Mouse (Mus musculus) kidney, embryonic 16.5 days (tissue): ENCODE measurements at regions not wholly inside any gene's neighbourhood (a gene's known extent, or its start where the extent isn't known, plus 50 kb on each side); places are given as distances from the start of the nearest gene placed in this dataset.

ENCODE experiments used
- ATAC-seq: fragments of 200-750 bp; cut with Nextera tagmentation; 2 replicates; pipeline ENCODE4 v1.8.0; 2017; ENCODE audit warnings: moderate TSS enrichment; ENCODE audit not compliant: low FRiP score, low TSS enrichment
- H3K27ac ChIP-seq: fragments of 300-500 bp; sonication (generic); 2 replicates; pipeline ENCODE4 v1.5.1; 2014; ENCODE audit warnings: low read length
- H3K27me3 ChIP-seq: fragments of 300-500 bp; sonication (generic); 2 replicates; pipeline ENCODE4 v1.6.1; 2014; ENCODE audit warnings: low read length, control low read depth, mixed read lengths; ENCODE audit not compliant: insufficient read depth
- H3K36me3 ChIP-seq: fragments of 300-500 bp; sonication (generic); 2 replicates; pipeline ENCODE4 v1.6.1; 2014; ENCODE audit warnings: low read length, control low read depth, mixed read lengths; ENCODE audit not compliant: insufficient read depth
- H3K4me1 ChIP-seq: fragments of 300-500 bp; sonication (generic); 2 replicates; pipeline ENCODE4 v1.6.1; 2014; ENCODE audit warnings: low read length, control low read depth, mixed read lengths; ENCODE audit not compliant: insufficient read depth
- H3K4me2 ChIP-seq: fragments of 300-500 bp; sonication (generic); replicated peaks from 2 replicates; pipeline ENCODE4 v1.6.1; 2014; ENCODE audit warnings: low read depth, low read length
- H3K4me3 ChIP-seq: fragments of 300-500 bp; sonication (generic); 2 replicates; pipeline ENCODE4 v1.5.1; 2014; ENCODE audit warnings: mild to moderate bottlenecking, low read length
- H3K9ac ChIP-seq: fragments of 300-500 bp; sonication (generic); replicated peaks from 2 replicates; pipeline ENCODE4 v1.6.1; 2014; ENCODE audit warnings: low read length
- H3K9me3 ChIP-seq: fragments of 300-500 bp; sonication (generic); 2 replicates; pipeline ENCODE4 v1.6.1; 2016; ENCODE audit warnings: low read length, control low read depth
- WGBS: fragments of 180-500 bp; shearing (Covaris S2); extraction: QIAGEN DNeasy Blood & Tissue Kit; methylation state at CpG from one replicate; pipeline ENCODE4 v1.1.7; 2014; 5-methylcytosine and 5-hydroxymethylcytosine counted together

GRCm38 (mm10) chr1:42777416-42777815 is 73.6 kb upstream of the Mrps9 start:
- Histone ChIP-seq H3K4me2 (no peak overlapping the region), H3K9me3 (no peaks in the 10 kb centered on the region), H3K27me3 (0 out of 2 replicates have a peak, but pooled peaks cover 2% of the 10 kb centered on the region), H3K4me1 (peaks cover 23% of the 10 kb centered on the region), H3K4me3 (no peak overlapping the region), H3K36me3 (no peaks in the 10 kb centered on the region), H3K9ac (no peak overlapping the region), H3K27ac (no peak overlapping the region)
- no peak for ATAC-seq
- 73% methylated on average over 1 of the region's 1 CpGs for WGBS

GRCm38 (mm10) chr1:42779761-42780160 is 71.3 kb upstream of the Mrps9 start:
- no peak overlapping the region for H3K4me3 ChIP-seq
- no peaks in the 10 kb centered on the region for H3K36me3 ChIP-seq
- H3K27ac ChIP-seq = no peak overlapping the region
- H3K9me3 ChIP-seq = no peaks in the 10 kb centered on the region
- 25% methylated on average over 5 of the region's 5 CpGs for WGBS
- H3K9ac ChIP-seq = no peak overlapping the region
- H3K4me1 ChIP-seq = peaks cover 16% of the 10 kb centered on the region
- no peak for ATAC-seq
- no peak overlapping the region for H3K4me2 ChIP-seq
- 0 out of 2 replicates have a peak, but pooled peaks cover 2% of the 10 kb centered on the region for H3K27me3 ChIP-seq

GRCm38 (mm10) chr1:42780266-42780665 is 70.8 kb upstream of the Mrps9 start:
- no peak for ATAC-seq
- Histone ChIP-seq H3K27me3 (0 out of 2 replicates have a peak, but pooled peaks cover 2% of the 10 kb centered on the region), H3K4me2 (peak overlapping the region; percentile 46), H3K9me3 (no peaks in the 10 kb centered on the region), H3K9ac (no peak overlapping the region), H3K36me3 (no peaks in the 10 kb centered on the region), H3K4me1 (peaks cover 16% of the 10 kb centered on the region), H3K4me3 (peak overlapping the region; percentile 14; the same call in 1 of the 2 replicates), H3K27ac (0 out of 2 replicates have a peak overlapping the region, but pooled peaks have one; percentile 44)
- 35% methylated on average over 15 of the region's 15 CpGs for WGBS

- 69% methylated on average over 8 of the region's 8 CpGs for WGBS
- peaks cover 16% of the 10 kb centered on the region for H3K4me1 ChIP-seq
- ATAC-seq = no peak
These were observed 69.5 kb upstream of the Mrps9 start for GRCm38 (mm10) chr1:42781533-42781932.

GRCm38 (mm10) chr1:42783072-42783672 is 67.9 kb upstream of the Mrps9 start:
- 69% methylated on average over 7 of the region's 7 CpGs for WGBS
- no peak overlapping the region for H3K27ac ChIP-seq
- H3K9ac ChIP-seq = no peak overlapping the region
- 0 out of 2 replicates have a peak, but pooled peaks cover 2% of the 10 kb centered on the region for H3K27me3 ChIP-seq
- no peaks in the 10 kb centered on the region for H3K9me3 ChIP-seq
- H3K4me1 ChIP-seq = peaks cover 16% of the 10 kb centered on the region
- H3K36me3 ChIP-seq = no peaks in the 10 kb centered on the region
- ATAC-seq = no peak
- no peak overlapping the region for H3K4me2 ChIP-seq
- H3K4me3 ChIP-seq = no peak overlapping the region

More at GRCm38 (mm10) chr1:42781533-42781932, 69.5 kb upstream of the Mrps9 start:
- Histone ChIP-seq H3K4me2 (no peak overlapping the region), H3K27me3 (0 out of 2 replicates have a peak, but pooled peaks cover 2% of the 10 kb centered on the region), H3K9me3 (no peaks in the 10 kb centered on the region), H3K36me3 (no peaks in the 10 kb centered on the region), H3K27ac (no peak overlapping the region), H3K9ac (no peak overlapping the region), H3K4me3 (no peak overlapping the region)

- no peaks in the 10 kb centered on the region; the same call in 1 of the 2 replicates for H3K4me1 ChIP-seq
- no peak overlapping the region for H3K4me2 ChIP-seq
- no peak overlapping the region for H3K4me3 ChIP-seq
- no peak overlapping the region for H3K27ac ChIP-seq
- 0 out of 2 replicates have a peak, but pooled peaks have one; percentile 15 for ATAC-seq
- no peaks in the 10 kb centered on the region for H3K36me3 ChIP-seq
- 44% methylated on average over 7 of the region's 7 CpGs for WGBS
- peaks cover 2% of the 10 kb centered on the region; the same call in 1 of the 2 replicates for H3K9me3 ChIP-seq
- H3K27me3 ChIP-seq = no peaks in the 10 kb centered on the region
- no peak overlapping the region for H3K9ac ChIP-seq
These were observed 63.8 kb upstream of the Mrps9 start for GRCm38 (mm10) chr1:42787240-42787639.

GRCm38 (mm10) chr1:42788413-42788812 is 62.6 kb upstream of the Mrps9 start:
- WGBS = 74% methylated on average over 6 of the region's 6 CpGs

More at GRCm38 (mm10) chr1:42788413-42788812, 62.6 kb upstream of the Mrps9 start:
- Histone ChIP-seq H3K27me3 (no peaks in the 10 kb centered on the region), H3K4me3 (no peak overlapping the region), H3K4me2 (no peak overlapping the region), H3K9ac (no peak overlapping the region), H3K4me1 (no peaks in the 10 kb centered on the region; the same call in 1 of the 2 replicates), H3K27ac (no peak overlapping the region), H3K36me3 (no peaks in the 10 kb centered on the region), H3K9me3 (peaks cover 5% of the 10 kb centered on the region)
- ATAC-seq = no peak
